Mouse (Mus musculus): ENCODE results near the gene Nosip. TPM values are rescaled to one million over a fixed set of nuclear protein-coding genes. Genes with fewer than 3 reads are reported as not detected.

The Nosip gene
- total and polyA plus RNA-seq, 2 experiments from 2014 or later, result 74.3 to 76.4 TPM

- Histone ChIP-seq H3K27ac (ENCODE audit: low read depth, low read length) (no peak overlapping the region), H3K27me3 (ENCODE audit: insufficient read depth, low read length) (no peaks in the 10 kb centered on the region), H3K9me3 (ENCODE audit: low read length) (no peaks in the 10 kb centered on the region), H3K36me3 (ENCODE audit: insufficient read depth) (peaks cover 82% of the 10 kb centered on the region), H3K4me3 (ENCODE audit: low read depth, low read length) (no peak overlapping the region), H3K4me1 (ENCODE audit: insufficient read depth) (no peaks in the 10 kb centered on the region; the same call in 1 of the 2 replicates), H3K4me2 (ENCODE audit: low read depth) (no peak overlapping the region), H3K9ac (no peak overlapping the region)
- ATAC-seq (no peak), DNase-seq (no peak)
- no peak for TF ChIP-seq CTCF (IDR thresholded peaks at IDR 0.05; ENCODE audit: low read depth)
- WGBS, result 96% methylated on average over 26 of the region's 26 CpGs
Measured at GRCm38 (mm10) chr7:45046853-45047350, 15.3 kb upstream of the Nosip start.

- Histone ChIP-seq H3K4me2 (ENCODE audit: low read depth) (no peak overlapping the region), H3K4me3 (ENCODE audit: low read depth, low read length) (no peak overlapping the region), H3K27ac (ENCODE audit: low read depth, low read length) (no peak overlapping the region), H3K4me1 (ENCODE audit: insufficient read depth) (no peaks in the 10 kb centered on the region; the same call in 1 of the 2 replicates), H3K36me3 (ENCODE audit: insufficient read depth) (peaks cover 76% of the 10 kb centered on the region), H3K9me3 (ENCODE audit: low read length) (no peaks in the 10 kb centered on the region), H3K9ac (no peak overlapping the region), H3K27me3 (ENCODE audit: insufficient read depth, low read length) (no peaks in the 10 kb centered on the region)
- TF ChIP-seq CTCF (IDR thresholded peaks at IDR 0.05; ENCODE audit: low read depth), result no peak
- DNase-seq (no peak), ATAC-seq (no peak)
- 96% methylated on average over 14 of the region's 14 CpGs for WGBS
Measured at GRCm38 (mm10) chr7:45047491-45047890, 14.7 kb upstream of the Nosip start.

GRCm38 (mm10) chr7:45048001-45048890, 14.0 kb upstream of the Nosip start:
- 86% methylated on average over 38 of the region's 38 CpGs for WGBS
- no peaks in the 10 kb centered on the region for H3K27me3 ChIP-seq (ENCODE audit: insufficient read depth, low read length)
- no peaks in the 10 kb centered on the region; the same call in 1 of the 2 replicates for H3K4me1 ChIP-seq (ENCODE audit: insufficient read depth)
- H3K4me3 ChIP-seq (ENCODE audit: low read depth, low read length), result no peak overlapping the region
- ATAC-seq (no peak), DNase-seq (no peak)
- H3K9me3 ChIP-seq (ENCODE audit: low read length), result no peaks in the 10 kb centered on the region
- no peak overlapping the region for H3K27ac ChIP-seq (ENCODE audit: low read depth, low read length)
- H3K4me2 ChIP-seq (ENCODE audit: low read depth), result no peak overlapping the region
- no peak for TF ChIP-seq CTCF (IDR thresholded peaks at IDR 0.05; ENCODE audit: low read depth)
- no peak overlapping the region for H3K9ac ChIP-seq
- H3K36me3 ChIP-seq (ENCODE audit: insufficient read depth), result peaks cover 68% of the 10 kb centered on the region

- DNase-seq (no peak), ATAC-seq (no peak)
- no peak overlapping the region for H3K9ac ChIP-seq
- no peaks in the 10 kb centered on the region for H3K27me3 ChIP-seq (ENCODE audit: insufficient read depth, low read length)
- no peaks in the 10 kb centered on the region for H3K9me3 ChIP-seq (ENCODE audit: low read length)
- H3K27ac ChIP-seq (ENCODE audit: low read depth, low read length), result no peak overlapping the region
- 91% methylated on average over 23 of the region's 23 CpGs for WGBS
- no peak for TF ChIP-seq CTCF (IDR thresholded peaks at IDR 0.05; ENCODE audit: low read depth)
- H3K4me3 ChIP-seq (ENCODE audit: low read depth, low read length), result no peak overlapping the region
- H3K36me3 ChIP-seq (ENCODE audit: insufficient read depth), result peaks cover 60% of the 10 kb centered on the region
- H3K4me2 ChIP-seq (ENCODE audit: low read depth), result no peak overlapping the region
- H3K4me1 ChIP-seq (ENCODE audit: insufficient read depth), result no peaks in the 10 kb centered on the region; the same call in 1 of the 2 replicates
Measured at GRCm38 (mm10) chr7:45048923-45049657, 13.1 kb upstream of the Nosip start.

GRCm38 (mm10) chr7:45050945-45051600, 11.2 kb upstream of the Nosip start:
- Histone ChIP-seq H3K9me3 (ENCODE audit: low read length) (no peaks in the 10 kb centered on the region), H3K4me1 (ENCODE audit: insufficient read depth) (no peaks in the 10 kb centered on the region; the same call in 1 of the 2 replicates), H3K27me3 (ENCODE audit: insufficient read depth, low read length) (no peaks in the 10 kb centered on the region), H3K36me3 (ENCODE audit: insufficient read depth) (peaks cover 43% of the 10 kb centered on the region), H3K4me2 (ENCODE audit: low read depth) (peak overlapping the region; percentile 89), H3K9ac (peak overlapping the region; percentile 96; the same call in 1 of the 2 replicates), H3K27ac (ENCODE audit: low read depth, low read length) (no peak overlapping the region), H3K4me3 (ENCODE audit: low read depth, low read length) (peak overlapping the region; percentile 77)
- peak; percentile 70 for ATAC-seq
- DNase-seq, result peak; percentile 90
- TF ChIP-seq CTCF (IDR thresholded peaks at IDR 0.05; ENCODE audit: low read depth), result no peak
- WGBS, result 3% methylated on average over 16 of the region's 16 CpGs

- Histone ChIP-seq H3K4me2 (ENCODE audit: low read depth) (peak overlapping the region; percentile 89), H3K4me3 (ENCODE audit: low read depth, low read length) (peak overlapping the region; percentile 77), H3K9ac (peak overlapping the region; percentile 96), H3K36me3 (ENCODE audit: insufficient read depth) (peaks cover 37% of the 10 kb centered on the region), H3K9me3 (ENCODE audit: low read length) (no peaks in the 10 kb centered on the region), H3K27ac (ENCODE audit: low read depth, low read length) (peak overlapping the region; percentile 96; the same call in 1 of the 2 replicates), H3K27me3 (ENCODE audit: insufficient read depth, low read length) (no peaks in the 10 kb centered on the region), H3K4me1 (ENCODE audit: insufficient read depth) (no peaks in the 10 kb centered on the region; the same call in 1 of the 2 replicates)
- WGBS, result 3% methylated on average over 13 of the region's 13 CpGs
- no peak for DNase-seq
- ATAC-seq, result no peak
- no peak for TF ChIP-seq CTCF (IDR thresholded peaks at IDR 0.05; ENCODE audit: low read depth)
Measured at GRCm38 (mm10) chr7:45051601-45051974, 10.6 kb upstream of the Nosip start.
